Mouse (Mus musculus): ENCODE results near the gene Rad54l. TPM values are rescaled to one million over a fixed set of nuclear protein-coding genes. Genes with fewer than 3 reads are reported as not detected.
A peak's percentile ranks its signal among the peaks of the same experiment; 100 is the strongest.

Rad54l gene
- under 1 TPM; 0.29 to 0.53 TPM for total RNA-seq (2021)

DNA sequence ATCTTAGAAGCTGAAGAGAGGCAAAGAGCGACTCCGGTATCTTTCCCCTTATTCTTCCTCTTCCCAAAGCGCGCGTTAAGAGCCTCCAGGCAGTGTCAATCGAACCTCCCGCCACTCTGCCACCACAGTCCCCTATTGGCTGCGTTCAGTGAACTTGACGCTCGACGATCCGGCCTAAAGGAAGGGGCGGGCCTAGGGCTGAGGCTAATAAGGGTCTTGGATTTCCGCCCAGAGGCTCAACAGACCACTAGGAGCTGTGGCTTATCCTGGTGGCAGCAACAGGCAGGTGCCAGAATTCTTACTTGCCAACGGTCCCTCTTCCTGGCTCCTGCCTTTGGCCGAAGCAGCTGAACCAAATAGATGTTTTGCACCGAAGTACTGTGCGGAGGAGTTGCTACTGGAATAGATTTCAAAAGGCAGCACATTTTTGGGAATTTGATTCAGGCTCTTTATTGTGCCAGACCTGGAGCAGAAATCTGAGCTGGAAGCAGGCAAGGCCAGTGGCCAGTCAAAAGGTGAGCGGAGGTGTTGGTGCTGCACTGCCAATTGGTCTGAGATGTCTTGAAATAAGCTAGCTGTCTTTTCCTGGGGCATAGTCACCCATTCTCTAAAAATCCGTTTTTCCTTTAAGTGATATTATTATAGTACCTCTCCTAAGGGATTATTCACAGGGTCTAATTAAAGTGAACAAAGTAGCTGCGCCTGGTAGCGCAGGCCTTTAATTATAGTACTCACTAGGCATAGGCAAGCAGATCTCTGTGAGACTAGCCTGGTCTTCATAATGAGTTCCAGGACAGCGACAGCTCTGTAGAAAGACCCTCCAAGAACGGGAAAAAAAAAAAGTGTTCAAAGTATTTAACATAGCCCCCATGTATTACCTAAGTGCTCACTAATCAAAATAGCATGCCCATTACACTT is at the start of gene Rad54l, which contains the start of gene Pomgnt1:
Gene Rad54l, minus strand, starts transcription at position 89 of the 918 bp plus-strand sequence.
Gene Pomgnt1, plus strand, starts transcription at position 239 of the 918 bp plus-strand sequence.
- intact Hi-C loops (cut with DNase I), result no loop called here
- DNase-seq (ENCODE audit: low spot score), result peak; percentile 62

GRCm38 (mm10) chr4:116173072-116173471 is 49.6 kb upstream of the Rad54l start, which contains the start of the genes 1700042G07Rik and Gm49337:
Gene 1700042G07Rik (plus strand): TSS chr4:116173372.
Gene Gm49337 (plus strand): TSS chr4:116173384.
- DNase-seq (ENCODE audit: low spot score), result no peak
- intact Hi-C loops (cut with DNase I), result loop anchor here (5.0 kb wide), 1 partner anchor 274 kb away; no protein-coding TSS in a partner anchor

DNA sequence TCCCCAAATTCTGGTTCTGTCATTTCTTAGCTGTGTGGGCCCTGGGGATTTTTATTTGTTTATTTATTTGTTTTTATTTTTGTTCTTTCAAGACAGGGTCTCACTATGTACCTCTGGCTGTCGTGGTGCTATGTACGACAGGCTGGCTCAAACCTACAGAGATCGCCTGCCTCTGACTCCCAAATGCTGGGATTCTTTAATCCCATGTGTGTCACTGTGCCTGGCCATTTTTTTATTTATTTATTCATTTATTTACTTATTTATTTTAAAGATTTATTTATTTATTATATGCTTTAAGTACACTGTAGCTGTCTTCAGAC is 45.8 kb upstream of the Rad54l start:
- intact Hi-C loops (cut with DNase I), result loop anchor here (5.0 kb wide), 2 partner anchors 78 to 153 kb away; no protein-coding TSS in a partner anchor
- DNase-seq (ENCODE audit: low spot score), result no peak

GRCm38 (mm10) chr4:116168617-116169352 is 45.3 kb upstream of the Rad54l start:
- DNase-seq (ENCODE audit: low spot score), result no peak
- intact Hi-C loops (cut with DNase I), result loop anchor here (1.0 to 5.0 kb wide), 3 partner anchors 33 to 154 kb away; no protein-coding TSS in a partner anchor

- intact Hi-C loops (cut with DNase I), result loop anchor here (2.0 to 5.0 kb wide), 3 partner anchors 80 to 155 kb away; no protein-coding TSS in a partner anchor
- DNase-seq (ENCODE audit: low spot score), result no peak
Observed at GRCm38 (mm10) chr4:116167404-116167803, 43.9 kb upstream of the Rad54l start, which contains the start of gene Tspan1. Gene Tspan1 (minus strand): TSS chr4:116167601.

GRCm38 (mm10) chr4:116165708-116166407 is 42.4 kb upstream of the Rad54l start:
- DNase-seq (ENCODE audit: low spot score), result no peak
- intact Hi-C loops (cut with DNase I), result loop anchor here (2.0 to 5.0 kb wide), 3 partner anchors 81 to 156 kb away; no protein-coding TSS in a partner anchor

GRCm38 (mm10) chr4:116164759-116165554 is 41.5 kb upstream of the Rad54l start:
- DNase-seq (ENCODE audit: low spot score), result no peak
- intact Hi-C loops (cut with DNase I), result loop anchor here (5.0 kb wide), 2 partner anchors 82 to 157 kb away; no protein-coding TSS in a partner anchor

GRCm38 (mm10) chr4:116162142-116162541 is 38.7 kb upstream of the Rad54l start:
- intact Hi-C loops (cut with DNase I), result no loop called here
- no peak for DNase-seq (ENCODE audit: low spot score)

GRCm38 (mm10) chr4:116160769-116161168 is 37.3 kb upstream of the Rad54l start:
- no peak for DNase-seq (ENCODE audit: low spot score)
- intact Hi-C loops (cut with DNase I), result no loop called here

- intact Hi-C loops (cut with DNase I), result no loop called here
- no peak for DNase-seq (ENCODE audit: low spot score)
Observed at GRCm38 (mm10) chr4:116159912-116160311, 36.4 kb upstream of the Rad54l start.

- DNase-seq (ENCODE audit: low spot score), result no peak
- intact Hi-C loops (cut with DNase I), result no loop called here
Observed at GRCm38 (mm10) chr4:116157882-116158281, 34.4 kb upstream of the Rad54l start.

DNA sequence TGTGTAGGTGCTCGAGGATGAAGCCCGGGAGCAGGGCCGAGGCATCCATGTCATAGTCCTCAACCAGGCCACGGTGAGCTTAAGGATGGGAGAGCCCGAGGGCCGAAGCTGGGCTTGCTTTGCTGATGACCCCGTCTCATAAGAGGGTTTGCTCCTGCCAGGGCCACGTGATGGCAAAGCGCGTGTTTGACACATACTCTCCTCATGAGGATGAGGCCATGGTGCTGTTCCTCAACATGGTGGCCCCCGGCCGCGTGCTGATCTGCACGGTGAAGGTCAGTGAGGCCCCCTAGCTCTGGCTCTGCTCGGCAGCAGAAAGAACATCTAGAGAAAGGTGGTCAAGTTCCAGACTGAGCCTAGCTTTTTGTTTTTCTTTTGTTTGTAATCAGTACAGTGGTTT is 29.2 kb upstream of the Rad54l start:
- intact Hi-C loops (cut with DNase I), result no loop called here

DNA sequence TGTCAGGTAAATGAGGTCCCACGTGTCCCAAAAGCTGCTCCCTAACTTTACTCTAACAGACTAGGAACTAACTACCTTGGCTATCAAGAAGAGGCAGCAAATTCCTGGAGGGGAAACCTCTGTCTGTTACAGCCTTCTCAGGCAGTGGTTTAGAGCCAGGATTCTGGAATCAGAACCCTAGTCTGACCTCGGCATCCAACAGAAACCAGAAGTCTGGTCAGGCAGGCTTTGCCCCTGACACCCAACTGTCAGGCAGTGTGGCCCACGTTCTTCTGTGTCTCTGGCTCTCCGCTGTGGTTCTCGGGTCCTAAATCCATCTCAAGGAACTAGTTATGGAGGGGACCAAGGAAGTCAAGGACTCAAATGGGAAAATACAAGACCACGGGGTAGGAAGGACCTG is 27.7 kb upstream of the Rad54l start, which contains the start of gene Lurap1:
Gene Lurap1, minus strand, starts transcription at position 101 of the 400 bp plus-strand sequence.
- intact Hi-C loops (cut with DNase I), result no loop called here
- no peak for DNase-seq (ENCODE audit: low spot score)

More for the DNA sequence above, 29.2 kb upstream of the Rad54l start:
- no peak for DNase-seq (ENCODE audit: low spot score)

DNA sequence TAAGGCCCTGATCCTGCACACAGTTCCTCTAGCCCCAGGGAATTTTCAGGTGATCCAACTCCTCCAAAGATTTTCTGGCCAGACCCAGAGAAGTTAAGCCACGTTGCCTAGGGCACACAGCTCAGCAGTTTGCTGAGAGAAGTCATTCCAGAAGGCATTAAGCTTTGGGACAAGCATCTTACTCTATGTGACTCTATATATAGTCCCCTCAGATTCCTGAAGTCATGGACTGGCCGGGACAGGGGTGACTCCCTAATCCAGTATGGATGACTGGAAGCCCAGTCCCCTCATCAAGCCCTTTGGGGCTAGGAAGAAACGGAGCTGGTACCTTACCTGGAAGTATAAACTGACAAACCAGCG is 27.4 kb upstream of the Rad54l start:
- intact Hi-C loops (cut with DNase I), result no loop called here
- DNase-seq (ENCODE audit: low spot score), result no peak

DNA sequence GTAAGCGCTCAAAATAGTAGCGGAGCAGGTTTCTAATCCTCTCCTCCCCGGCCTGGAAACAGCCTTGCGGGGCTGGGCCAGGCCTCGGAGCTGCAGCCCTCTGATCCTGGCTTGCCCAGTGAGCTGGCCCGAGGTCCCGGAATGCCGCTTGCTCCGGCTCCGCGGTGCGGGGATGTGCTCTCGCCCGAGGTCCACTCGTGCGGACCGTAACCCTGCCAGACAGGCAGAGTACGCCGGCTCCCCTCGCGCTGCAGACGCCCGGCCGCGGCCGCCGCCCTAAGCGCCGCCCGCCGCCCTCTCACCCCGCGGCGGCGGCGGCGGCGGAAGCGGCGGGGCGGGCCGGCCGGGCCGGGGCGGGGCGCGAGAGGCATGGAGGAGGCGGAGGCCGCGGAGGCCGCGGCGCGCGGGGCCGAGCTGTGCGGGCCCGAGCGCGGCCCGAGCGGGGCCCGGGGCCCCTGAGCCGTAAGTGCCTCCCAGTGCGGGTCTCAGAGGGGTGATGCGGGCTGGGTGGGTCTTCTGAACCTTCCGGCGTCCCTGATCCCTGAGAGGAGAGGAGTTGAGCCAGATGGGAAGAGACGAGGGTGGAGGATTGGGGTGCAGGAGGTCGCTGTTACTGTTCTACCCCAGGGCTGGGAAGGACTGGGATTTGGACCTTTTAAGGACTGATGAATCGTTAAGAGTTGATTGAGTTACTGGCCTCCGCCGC is 26.8 kb upstream of the Rad54l start:
- DNase-seq (ENCODE audit: low spot score), result peak; percentile 25
- intact Hi-C loops (cut with DNase I), result no loop called here

DNA sequence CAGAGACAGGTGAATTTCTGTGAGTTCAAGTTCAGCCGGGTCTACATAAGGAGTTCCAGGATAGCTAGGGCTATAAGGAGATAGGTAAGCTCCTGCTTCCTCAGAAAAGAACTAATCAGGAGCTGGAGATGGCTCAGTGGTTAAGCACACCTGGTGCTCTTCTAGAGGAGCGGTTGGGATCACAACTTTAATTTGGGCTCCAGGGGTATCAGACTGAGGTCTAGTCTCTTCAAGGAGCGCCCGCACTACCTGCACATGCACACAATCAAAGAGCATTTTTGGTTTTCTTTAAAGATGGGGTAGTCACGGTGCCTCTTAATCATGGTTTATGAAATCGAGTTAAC is 26.3 kb upstream of the Rad54l start:
- intact Hi-C loops (cut with DNase I), result loop anchor here (2.0 kb wide), 1 partner anchor 75 kb away; the partner anchor contains the start of genes Lrrc41 and Uqcrh
- no peak for DNase-seq (ENCODE audit: low spot score)

DNA sequence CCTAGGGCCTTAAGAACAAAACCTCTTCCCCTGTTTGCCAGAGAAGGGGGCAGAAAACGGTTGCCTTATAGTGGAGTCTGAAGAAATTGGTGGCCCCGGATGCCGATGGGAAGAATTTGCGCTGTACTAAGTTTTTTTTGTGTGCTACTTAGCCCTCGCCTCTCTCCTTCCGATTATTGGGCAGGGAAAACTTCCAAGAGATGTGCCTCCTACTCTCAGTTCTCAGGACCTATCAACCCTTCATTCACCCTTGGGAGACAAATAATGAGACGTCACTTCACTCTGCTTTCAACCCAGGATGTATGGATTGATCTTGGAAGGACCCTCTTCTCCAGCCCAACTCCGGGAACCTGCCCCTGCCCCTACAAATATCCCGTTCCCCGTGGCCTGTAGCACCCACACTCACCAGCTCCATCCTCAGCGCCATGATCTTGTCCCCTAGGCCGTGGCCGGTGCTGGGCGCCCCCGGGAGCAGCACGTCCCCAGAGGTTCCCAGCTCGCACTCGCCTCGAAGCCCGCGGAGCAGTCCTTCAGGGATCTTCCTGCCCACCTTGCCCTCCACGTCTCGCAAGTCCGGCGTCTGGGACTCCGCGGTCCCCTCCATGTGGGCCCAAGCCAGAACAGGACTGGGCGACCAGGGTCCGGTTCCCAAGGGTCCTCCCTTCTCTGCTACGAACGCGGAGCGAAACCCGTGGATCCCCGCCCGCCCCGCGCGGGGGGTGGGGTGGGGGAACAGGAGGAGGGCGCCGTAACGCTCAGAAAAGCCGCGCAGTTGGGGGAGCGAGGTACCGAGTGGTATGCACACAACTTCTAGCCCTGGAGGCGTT is 20.6 kb upstream of the Rad54l start:
- intact Hi-C loops (cut with DNase I), result no loop called here
- peak; percentile 48 for DNase-seq (ENCODE audit: low spot score)

Data from heart, postnatal 25 days (tissue).